Mouse (Mus musculus): ENCODE measurements around the gene Pik3c2a.

Gene Pik3c2a

GRCm38 (mm10) chr7:116443004-116443696 lies at the start of gene Pik3c2a:
TSS of gene Pik3c2a (minus strand) at chr7:116443449.
- DNase-seq (ENCODE audit: extremely low spot score, low read depth, low spot score): peak; percentile 80

GRCm38 (mm10) chr7:116491113-116491512 lies 47.9 kb upstream of the Pik3c2a start:
- DNase-seq (ENCODE audit: extremely low spot score, low read depth, low spot score): no peak

GRCm38 (mm10) chr7:116485062-116485601 lies 41.9 kb upstream of the Pik3c2a start:
- no peak for DNase-seq (ENCODE audit: extremely low spot score, low read depth, low spot score)

GRCm38 (mm10) chr7:116484213-116484612 lies 41.0 kb upstream of the Pik3c2a start:
- DNase-seq (ENCODE audit: extremely low spot score, low read depth, low spot score): no peak

- DNase-seq (ENCODE audit: extremely low spot score, low read depth, low spot score): no peak
Measured at GRCm38 (mm10) chr7:116483782-116484181, 40.5 kb upstream of the Pik3c2a start.

GRCm38 (mm10) chr7:116483106-116483505 lies 39.9 kb upstream of the Pik3c2a start:
- no peak for DNase-seq (ENCODE audit: extremely low spot score, low read depth, low spot score)

- DNase-seq (ENCODE audit: extremely low spot score, low read depth, low spot score): no peak
Measured at GRCm38 (mm10) chr7:116476264-116476663, 33.0 kb upstream of the Pik3c2a start.

- no peak for DNase-seq (ENCODE audit: extremely low spot score, low read depth, low spot score)
Measured at GRCm38 (mm10) chr7:116475836-116476235, 32.6 kb upstream of the Pik3c2a start.

GRCm38 (mm10) chr7:116462114-116462513 lies 18.9 kb upstream of the Pik3c2a start:
- no peak for DNase-seq (ENCODE audit: extremely low spot score, low read depth, low spot score)

- DNase-seq (ENCODE audit: extremely low spot score, low read depth, low spot score): no peak
Measured at GRCm38 (mm10) chr7:116458985-116459441, 15.8 kb upstream of the Pik3c2a start.

- no peak for DNase-seq (ENCODE audit: extremely low spot score, low read depth, low spot score)
Measured at GRCm38 (mm10) chr7:116457391-116457790, 14.1 kb upstream of the Pik3c2a start.

- no peak for DNase-seq (ENCODE audit: extremely low spot score, low read depth, low spot score)
Measured at GRCm38 (mm10) chr7:116456964-116457363, 13.7 kb upstream of the Pik3c2a start.

GRCm38 (mm10) chr7:116446645-116447044 lies 3.4 kb upstream of the Pik3c2a start:
- DNase-seq (ENCODE audit: extremely low spot score, low read depth, low spot score): no peak

- no peak for DNase-seq (ENCODE audit: extremely low spot score, low read depth, low spot score)
Measured at GRCm38 (mm10) chr7:116444326-116444809, 1.1 kb upstream of the Pik3c2a start.

GRCm38 (mm10) chr7:116443697-116444325 lies 562 bp upstream of the Pik3c2a start:
- no peak for DNase-seq (ENCODE audit: extremely low spot score, low read depth, low spot score)

- no peak for DNase-seq (ENCODE audit: extremely low spot score, low read depth, low spot score)
Measured at GRCm38 (mm10) chr7:116442226-116442625, 1.0 kb downstream of the Pik3c2a start.

GRCm38 (mm10) chr7:116441346-116441745 lies 1.9 kb downstream of the Pik3c2a start:
- DNase-seq (ENCODE audit: extremely low spot score, low read depth, low spot score): no peak

GRCm38 (mm10) chr7:116431661-116432060 lies 11.6 kb downstream of the Pik3c2a start:
- DNase-seq (ENCODE audit: extremely low spot score, low read depth, low spot score): no peak

GRCm38 (mm10) chr7:116430926-116431325 lies 12.3 kb downstream of the Pik3c2a start:
- DNase-seq (ENCODE audit: extremely low spot score, low read depth, low spot score): no peak

- no peak for DNase-seq (ENCODE audit: extremely low spot score, low read depth, low spot score)
Measured at GRCm38 (mm10) chr7:116427206-116427605, 16.0 kb downstream of the Pik3c2a start.

- DNase-seq (ENCODE audit: extremely low spot score, low read depth, low spot score): no peak
Measured at GRCm38 (mm10) chr7:116425771-116426170, 17.5 kb downstream of the Pik3c2a start.

- no peak for DNase-seq (ENCODE audit: extremely low spot score, low read depth, low spot score)
Measured at GRCm38 (mm10) chr7:116421081-116421480, 22.2 kb downstream of the Pik3c2a start.
